Mouse (Mus musculus): ENCODE results near the gene Wdr73.

The Wdr73 gene

GRCm38 (mm10) chr7:80853218-80853617, 47.9 kb downstream of the Wdr73 start:
- no peak for DNase-seq

GRCm38 (mm10) chr7:80850520-80850919, 50.5 kb downstream of the Wdr73 start:
- no peak for DNase-seq

DNA sequence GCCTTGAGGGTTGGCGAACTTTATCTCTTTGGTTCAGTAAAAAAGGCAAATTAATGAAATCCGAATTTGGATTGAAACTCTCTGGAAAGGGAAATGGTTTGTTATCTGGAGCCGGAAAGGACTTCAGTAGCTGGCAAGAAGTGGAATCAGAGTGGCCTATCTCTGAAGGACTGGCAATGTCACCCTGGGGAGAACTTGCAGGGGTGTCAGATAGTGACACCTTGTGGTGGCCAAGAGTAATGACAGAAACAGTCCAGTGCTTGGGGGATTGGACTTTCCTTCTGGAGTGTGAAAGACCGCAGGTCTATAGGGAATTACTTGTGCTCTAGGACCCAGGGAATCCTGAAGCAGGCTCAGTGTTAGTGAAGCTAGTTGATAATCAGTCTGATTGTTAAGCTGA, 51.4 kb downstream of the Wdr73 start:
- peak; percentile 36 to 49 for DNase-seq

- no peak for DNase-seq
Observed at GRCm38 (mm10) chr7:80849267-80849666, 51.8 kb downstream of the Wdr73 start.

GRCm38 (mm10) chr7:80846709-80847108, 54.4 kb downstream of the Wdr73 start:
- no peak for DNase-seq

GRCm38 (mm10) chr7:80846280-80846678, 54.8 kb downstream of the Wdr73 start:
- DNase-seq, result no peak

DNA sequence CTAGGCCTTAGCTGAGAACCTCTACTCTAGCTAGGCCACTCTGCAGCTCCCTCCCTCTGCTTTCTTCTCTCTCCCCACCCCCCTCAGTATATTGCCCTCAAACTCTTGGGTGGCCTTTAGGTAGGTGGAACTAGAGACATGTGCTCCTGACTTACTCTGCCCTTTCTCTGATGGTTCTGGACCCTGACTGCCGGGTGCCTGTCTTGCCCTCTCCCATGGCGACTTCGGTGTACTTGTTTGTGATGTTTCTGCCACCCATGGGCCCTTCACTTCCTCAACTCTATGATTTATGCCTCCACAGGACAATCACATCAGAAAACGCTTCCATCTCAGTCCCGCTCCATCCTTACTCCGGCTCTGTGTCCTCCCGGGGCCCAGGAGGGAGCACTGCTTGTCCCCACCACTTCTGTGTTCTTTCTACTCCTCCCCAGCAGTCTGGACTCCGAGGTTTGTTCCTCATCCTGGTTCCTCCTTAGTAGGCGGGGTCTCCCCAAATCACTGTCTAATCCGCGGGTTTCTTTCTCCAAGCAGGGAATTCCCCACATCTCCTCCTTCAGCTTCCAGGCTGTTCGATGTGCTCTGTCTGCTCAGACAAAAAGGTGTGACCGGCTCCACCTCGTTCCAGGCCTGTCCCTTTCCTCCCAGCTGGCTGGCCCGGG, 55.3 kb downstream of the Wdr73 start:
- no peak for DNase-seq

DNA sequence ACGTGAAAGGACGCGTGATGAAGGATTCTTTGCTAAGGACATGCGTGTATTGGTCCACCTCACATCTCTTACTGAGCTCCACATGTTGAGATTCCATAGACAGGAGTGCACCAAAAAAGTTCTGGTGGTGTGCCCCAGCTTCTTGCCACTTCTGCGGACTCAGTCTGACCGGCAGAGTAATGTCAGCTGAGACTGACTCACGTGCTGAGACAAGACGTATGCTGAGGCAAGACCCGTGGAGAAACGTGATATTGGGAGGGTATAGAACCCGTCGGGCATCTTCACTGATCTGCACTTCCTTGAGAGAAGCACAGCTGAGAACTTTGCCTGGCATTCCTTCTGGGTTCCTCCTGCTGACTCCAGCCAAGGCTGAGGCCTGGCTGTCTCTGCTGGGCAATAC, 56.4 kb downstream of the Wdr73 start:
- DNase-seq, result no peak

GRCm38 (mm10) chr7:80843910-80844640, 57.0 kb downstream of the Wdr73 start:
- DNase-seq, result no peak

GRCm38 (mm10) chr7:80843176-80843575, 57.9 kb downstream of the Wdr73 start:
- no peak for DNase-seq

DNA sequence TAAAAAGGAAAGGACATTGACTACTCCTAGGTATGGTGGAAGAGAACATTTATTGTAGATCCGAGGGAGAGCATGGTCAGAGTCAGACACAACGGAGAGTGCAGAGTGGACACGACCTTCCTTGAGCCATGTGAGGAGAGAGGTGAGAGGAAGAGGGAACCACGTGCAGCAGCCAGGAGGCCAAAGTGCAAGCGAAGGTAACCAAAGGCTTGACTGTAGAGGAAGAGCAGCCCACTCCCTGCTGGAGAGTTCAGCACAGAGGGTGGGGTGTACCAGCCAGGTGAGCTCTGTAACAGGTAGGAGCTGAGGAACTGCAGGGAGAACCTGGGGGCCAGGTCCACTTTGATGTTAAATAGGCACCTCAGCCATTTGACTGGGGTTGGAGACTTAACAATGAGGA, 58.9 kb downstream of the Wdr73 start:
- no peak for DNase-seq

GRCm38 (mm10) chr7:80840937-80841336, 60.1 kb downstream of the Wdr73 start:
- DNase-seq, result no peak
